Mouse (Mus musculus) midbrain, embryonic 14.5 days (tissue): ENCODE measurements around the gene Tctex1d1. TPM values are rescaled to one million over a fixed set of nuclear protein-coding genes. Genes with fewer than 3 reads are reported as not detected.

ENCODE experiments used
- ATAC-seq: fragments of 200-750 bp; cut with Nextera tagmentation; 2 replicates; pipeline ENCODE4 v1.8.0; 2017; ENCODE audit warnings: moderate number of reproducible peaks, moderate library complexity; ENCODE audit not compliant: low FRiP score, low TSS enrichment
- DNase-seq: peaks from one replicate; pipeline ENCODE4 v3.0.0-alpha.2; 2015
- H3K27ac ChIP-seq: fragments of 300-500 bp; sonication (generic); replicated peaks from 2 replicates; pipeline ENCODE4 v1.5.1; 2014; ENCODE audit warnings: mild to moderate bottlenecking, low read depth, low read length, moderate library complexity
- H3K27me3 ChIP-seq: fragments of 300-500 bp; sonication (generic); 2 replicates; pipeline ENCODE4 v1.6.1; 2014; ENCODE audit warnings: low read length, control low read depth, mixed read lengths; ENCODE audit not compliant: control insufficient read depth, insufficient read depth
- H3K36me3 ChIP-seq: fragments of 300-500 bp; sonication (generic); 2 replicates; pipeline ENCODE4 v1.6.1; 2014; ENCODE audit warnings: low read length, control low read depth; ENCODE audit not compliant: control insufficient read depth, insufficient read depth
- H3K4me1 ChIP-seq: fragments of 300-500 bp; sonication (generic); 2 replicates; pipeline ENCODE4 v1.6.1; 2014; ENCODE audit warnings: mild to moderate bottlenecking, antibody characterized with exemption, low read length, control low read depth; ENCODE audit not compliant: control insufficient read depth, insufficient read depth
- H3K4me2 ChIP-seq: fragments of 300-500 bp; sonication (generic); 2 replicates; pipeline ENCODE4 v1.6.1; 2014; ENCODE audit warnings: mild to moderate bottlenecking, low read length, moderate library complexity
- H3K4me3 ChIP-seq: fragments of 300-500 bp; sonication (generic); replicated peaks from 2 replicates; pipeline ENCODE4 v1.5.1; 2014; ENCODE audit warnings: low read depth, low read length
- H3K9ac ChIP-seq: fragments of 300-500 bp; sonication (generic); replicated peaks from 2 replicates; pipeline ENCODE4 v1.6.1; 2014; ENCODE audit warnings: mild to moderate bottlenecking, low read length, moderate library complexity
- H3K9me3 ChIP-seq: fragments of 300-500 bp; sonication (generic); 2 replicates; pipeline ENCODE4 v1.6.1; 2016; ENCODE audit warnings: low read length, control low read depth, mixed read lengths; ENCODE audit not compliant: control insufficient read depth
- WGBS: fragments of 180-500 bp; shearing (Covaris S2); extraction: QIAGEN DNeasy Blood & Tissue Kit; methylation state at CpG from one replicate; pipeline ENCODE4 v1.1.7; 2014; 5-methylcytosine and 5-hydroxymethylcytosine counted together
- polyA plus RNA-seq: library from polyadenylated mRNA; unstranded; fragments of >200 nt; fragmentation: Nextera tagmentation; extraction: Ambion mirVana; gene quantifications from 2 replicates; pipeline ENCODE4 v1.2.1, GENCODE M21; 2014

Tctex1d1 gene
- polyA plus RNA-seq, 1 experiment from 2014 or later, result 1.2 TPM

DNA sequence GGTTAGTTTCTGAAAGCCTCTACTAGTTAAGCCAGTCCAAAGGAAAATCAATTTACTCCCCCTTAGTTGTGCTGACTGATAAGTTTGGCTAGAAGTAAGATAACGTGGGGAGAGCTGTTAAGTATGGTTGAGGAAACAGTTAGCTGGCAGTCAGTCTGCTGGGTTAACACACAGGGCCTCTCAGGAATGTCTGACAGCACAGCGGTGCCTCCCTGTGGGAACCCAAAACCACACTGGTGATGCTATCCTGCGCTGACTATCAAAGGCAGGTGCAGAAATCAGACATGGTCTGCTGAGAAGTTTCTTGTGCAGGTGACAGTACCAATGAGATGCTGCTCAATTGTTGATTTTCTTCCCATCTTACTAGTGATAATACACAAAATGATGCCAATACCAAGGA lies 14.2 kb upstream of the Tctex1d1 start:
- Histone ChIP-seq H3K36me3 (peaks cover 50% of the 10 kb centered on the region), H3K9me3 (no peaks in the 10 kb centered on the region), H3K4me3 (no peak overlapping the region), H3K27me3 (no peaks in the 10 kb centered on the region), H3K9ac (no peak overlapping the region), H3K4me1 (no peaks in the 10 kb centered on the region), H3K4me2 (no peak overlapping the region), H3K27ac (no peak overlapping the region)
- no peak for DNase-seq
- WGBS, result 83% methylated on average over 3 of the region's 3 CpGs
- ATAC-seq, result no peak

DNA sequence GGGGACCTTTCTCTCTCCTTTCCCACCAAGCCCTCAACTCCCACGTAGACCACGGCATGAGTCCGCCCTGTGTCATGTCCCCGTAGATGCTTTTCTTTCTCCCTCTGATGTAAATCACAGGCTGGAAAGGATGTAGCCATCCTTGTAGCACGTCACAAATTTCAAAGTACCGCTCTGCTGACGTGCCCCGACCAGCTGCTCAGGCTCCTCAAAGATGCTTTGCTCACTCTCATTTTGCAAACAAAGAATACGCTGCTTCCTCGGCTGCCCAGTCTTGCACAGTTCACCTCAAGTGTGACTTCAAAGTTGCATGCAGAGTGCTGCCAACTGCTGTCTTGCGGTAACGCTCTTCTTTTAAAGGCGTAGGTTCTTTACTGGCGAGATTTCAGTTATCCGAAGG lies 10.6 kb upstream of the Tctex1d1 start:
- Histone ChIP-seq H3K27me3 (no peaks in the 10 kb centered on the region), H3K4me2 (no peak overlapping the region), H3K9ac (no peak overlapping the region), H3K4me1 (no peaks in the 10 kb centered on the region), H3K4me3 (no peak overlapping the region), H3K27ac (no peak overlapping the region), H3K9me3 (no peaks in the 10 kb centered on the region), H3K36me3 (peaks cover 32% of the 10 kb centered on the region)
- DNase-seq, result no peak
- WGBS, result 88% methylated on average over 15 of the region's 15 CpGs
- ATAC-seq, result no peak

DNA sequence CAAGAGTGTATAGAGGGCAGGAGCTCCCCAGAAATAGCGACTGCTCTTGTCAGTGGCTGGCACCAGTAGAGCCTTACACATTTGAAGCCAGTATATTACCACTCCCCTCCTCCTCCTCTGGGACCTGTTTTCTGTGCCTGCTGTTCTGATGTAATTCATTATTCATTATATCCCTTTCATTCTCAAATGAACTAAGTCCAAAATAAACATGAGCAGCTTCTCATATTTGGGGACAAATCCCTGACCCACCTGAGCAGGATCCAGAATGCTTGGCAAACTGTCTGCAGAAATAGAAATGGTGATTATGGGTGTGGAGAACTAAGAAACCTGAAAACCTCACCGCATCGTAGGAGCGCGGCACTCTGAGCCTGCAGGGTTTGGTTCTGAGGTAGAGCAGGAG lies 8.8 kb upstream of the Tctex1d1 start:
- ATAC-seq (no peak), DNase-seq (peak; percentile 6)
- Histone ChIP-seq H3K27ac (no peak overlapping the region), H3K9me3 (no peaks in the 10 kb centered on the region), H3K4me3 (no peak overlapping the region), H3K27me3 (no peaks in the 10 kb centered on the region), H3K4me1 (no peaks in the 10 kb centered on the region), H3K4me2 (no peak overlapping the region), H3K36me3 (peaks cover 25% of the 10 kb centered on the region), H3K9ac (no peak overlapping the region)
- WGBS, result 92% methylated on average over 5 of the region's 5 CpGs

DNA sequence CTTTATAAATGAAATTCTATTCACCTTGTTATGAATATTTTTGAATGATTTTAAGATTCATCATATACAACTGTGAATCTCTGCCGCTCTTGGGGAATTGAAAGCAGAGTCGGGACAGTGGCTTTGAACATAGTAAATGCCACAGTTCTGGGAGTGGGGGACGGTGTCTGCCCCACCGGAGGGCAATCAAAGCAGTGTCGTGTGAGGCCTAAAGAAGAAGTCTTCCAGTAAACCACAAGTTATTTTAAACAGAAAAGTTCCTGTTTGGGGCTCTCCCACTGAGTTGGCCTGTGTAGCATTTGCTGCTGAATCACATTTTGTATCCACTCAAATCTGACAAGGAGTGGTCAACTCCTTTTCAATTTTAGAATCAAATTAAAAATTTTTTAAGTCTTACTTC lies 7.2 kb upstream of the Tctex1d1 start:
- Histone ChIP-seq H3K27me3 (no peaks in the 10 kb centered on the region), H3K9me3 (no peaks in the 10 kb centered on the region), H3K4me2 (no peak overlapping the region), H3K9ac (no peak overlapping the region), H3K27ac (no peak overlapping the region), H3K4me3 (no peak overlapping the region), H3K36me3 (peaks cover 18% of the 10 kb centered on the region), H3K4me1 (no peaks in the 10 kb centered on the region)
- ATAC-seq (no peak), DNase-seq (no peak)
- 80% methylated on average over 5 of the region's 5 CpGs for WGBS

DNA sequence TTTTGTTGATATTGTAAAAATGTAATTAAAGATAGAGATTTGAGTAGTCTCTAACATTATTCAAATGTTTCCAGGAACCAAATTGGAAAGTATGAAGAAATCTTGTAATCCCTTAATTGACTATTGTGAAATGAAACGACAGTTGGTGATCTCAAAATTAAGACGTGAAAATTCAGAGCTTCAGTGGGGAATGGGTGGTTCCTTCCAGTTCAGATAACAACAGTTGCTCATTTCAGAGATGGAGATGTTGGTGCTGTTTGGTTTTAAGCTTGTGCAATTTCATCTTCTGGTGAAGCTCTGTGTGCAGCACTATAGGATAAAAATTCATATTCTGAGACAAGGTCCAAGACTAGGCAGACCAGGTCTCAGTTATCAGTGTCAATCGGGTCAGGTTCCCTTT lies 6.3 kb upstream of the Tctex1d1 start:
- Histone ChIP-seq H3K9me3 (no peaks in the 10 kb centered on the region), H3K27me3 (no peaks in the 10 kb centered on the region), H3K4me2 (no peak overlapping the region), H3K4me1 (no peaks in the 10 kb centered on the region), H3K36me3 (peaks cover 9% of the 10 kb centered on the region), H3K27ac (no peak overlapping the region), H3K9ac (no peak overlapping the region), H3K4me3 (no peak overlapping the region)
- DNase-seq (no peak), ATAC-seq (no peak)
- 63% methylated on average over 3 of the region's 3 CpGs for WGBS

DNA sequence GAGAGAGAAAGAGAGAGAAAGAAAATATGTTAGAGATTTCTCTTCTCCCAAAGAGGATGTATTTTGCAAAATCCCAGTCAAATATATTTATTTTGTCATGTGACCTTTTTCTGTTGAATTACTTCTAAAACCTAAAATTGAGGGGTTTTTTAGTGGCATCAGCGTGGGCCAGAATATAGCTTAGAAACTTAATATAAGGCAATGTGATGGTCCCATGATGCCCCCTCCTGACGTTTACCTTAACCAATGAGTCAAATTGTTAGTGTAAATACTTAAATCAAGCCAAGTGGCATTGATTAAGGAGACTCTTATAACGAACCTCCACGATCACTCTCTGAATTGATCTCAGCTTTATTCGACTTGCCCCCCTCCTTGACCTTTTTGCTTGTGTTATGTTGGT lies 4.2 kb upstream of the Tctex1d1 start:
- no peak overlapping the region for H3K4me2 ChIP-seq
- no peaks in the 10 kb centered on the region for H3K9me3 ChIP-seq
- peaks cover 9% of the 10 kb centered on the region for H3K4me1 ChIP-seq
- DNase-seq (no peak), ATAC-seq (no peak)
- WGBS, result 70% methylated on average over 5 of the region's 5 CpGs
- H3K4me3 ChIP-seq, result no peak overlapping the region
- no peak overlapping the region for H3K9ac ChIP-seq
- no peak overlapping the region for H3K27ac ChIP-seq
- peaks cover 4% of the 10 kb centered on the region; the same call in 1 of the 2 replicates for H3K27me3 ChIP-seq
- H3K36me3 ChIP-seq, result no peaks in the 10 kb centered on the region

DNA sequence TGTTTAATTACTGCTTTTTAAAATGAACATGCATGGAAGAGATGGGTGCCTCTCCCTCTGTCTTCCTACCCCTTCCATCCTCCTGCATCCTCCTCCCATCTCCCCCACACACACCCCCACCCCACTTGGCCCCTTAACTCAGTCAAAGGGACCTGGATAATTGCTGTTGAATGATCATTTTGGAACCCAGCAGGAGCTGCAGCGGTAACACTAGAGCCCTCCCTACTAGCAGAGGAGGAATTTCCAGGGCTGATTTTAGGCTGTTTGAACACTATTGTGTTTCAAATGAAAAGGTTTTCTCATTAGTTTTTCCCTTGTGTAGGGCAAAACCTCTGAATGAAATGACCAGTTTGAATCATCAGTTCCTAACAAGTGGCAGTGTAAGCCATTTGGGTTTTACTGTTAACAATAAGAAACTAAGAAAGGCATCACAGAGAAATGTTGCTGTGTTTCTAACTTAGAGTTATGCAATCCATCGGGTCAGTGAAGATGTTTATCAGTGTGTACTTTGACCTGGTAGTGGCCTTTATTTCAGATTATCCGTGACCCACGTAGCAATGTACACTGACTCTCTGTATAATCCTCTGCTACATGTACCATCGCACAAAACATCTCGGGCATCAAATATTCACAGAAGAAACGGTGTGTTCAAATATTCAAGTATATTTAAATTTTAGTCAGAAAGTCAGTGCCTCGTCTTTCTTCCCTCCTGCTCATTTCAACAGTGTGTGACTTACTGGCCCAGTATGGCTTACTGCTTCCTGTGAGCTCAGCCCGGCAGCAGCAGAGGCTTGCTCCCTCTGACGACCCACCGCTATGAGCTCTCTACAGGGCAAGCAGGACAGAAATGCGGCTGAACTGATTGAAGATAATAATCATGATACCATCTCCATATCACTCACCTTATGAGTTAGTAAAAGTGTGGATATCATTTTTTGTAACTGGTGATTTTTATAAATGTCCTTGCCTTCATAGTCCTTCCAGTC lies 1.8 kb upstream of the Tctex1d1 start:
- Histone ChIP-seq H3K4me2 (no peak overlapping the region), H3K36me3 (no peaks in the 10 kb centered on the region), H3K4me1 (peaks cover 9% of the 10 kb centered on the region), H3K27me3 (peaks cover 4% of the 10 kb centered on the region; the same call in 1 of the 2 replicates), H3K9ac (no peak overlapping the region), H3K4me3 (no peak overlapping the region), H3K27ac (no peak overlapping the region), H3K9me3 (no peaks in the 10 kb centered on the region)
- whole genome bisulfite sequencing, result 12% methylated on average over 12 of the region's 12 CpGs
- ATAC-seq (no peak), DNase-seq (peak; percentile 24)

DNA sequence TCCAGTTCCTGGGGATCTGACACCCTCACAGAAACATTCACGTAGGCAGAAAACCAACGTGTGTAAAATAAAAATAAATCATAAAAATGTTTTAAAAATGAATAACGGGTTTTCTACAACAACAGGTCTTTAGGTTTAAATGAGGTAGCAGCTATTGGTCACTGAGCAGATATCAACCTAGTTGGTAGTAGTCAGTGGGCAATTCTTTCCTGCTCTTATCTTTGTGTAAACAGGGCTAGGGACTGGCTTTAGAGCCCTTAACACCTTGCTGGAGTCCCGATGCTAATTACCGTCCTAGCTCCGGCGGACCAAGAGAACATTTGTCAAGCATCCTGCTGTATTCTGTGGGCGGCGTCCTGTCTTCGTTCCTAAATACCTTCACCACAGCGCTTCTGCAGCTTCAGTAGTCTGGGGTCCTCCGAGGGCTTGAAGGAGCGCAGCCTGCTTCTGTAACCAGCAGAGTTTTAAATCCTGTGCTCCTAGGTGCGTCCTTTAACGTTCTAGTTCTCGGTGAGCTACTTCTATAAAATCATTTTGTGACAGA lies 556 bp upstream of the Tctex1d1 start:
- H3K9ac ChIP-seq, result peak overlapping the region; percentile 37; the same call in 1 of the 2 replicates
- peaks cover 9% of the 10 kb centered on the region for H3K4me1 ChIP-seq
- ATAC-seq (no peak), DNase-seq (peak; percentile 54)
- H3K4me3 ChIP-seq, result peak overlapping the region; percentile 27; the same call in 1 of the 2 replicates
- H3K9me3 ChIP-seq, result no peaks in the 10 kb centered on the region
- 14% methylated on average over 16 of the region's 16 CpGs for WGBS
- no peaks in the 10 kb centered on the region for H3K36me3 ChIP-seq
- no peak overlapping the region for H3K27ac ChIP-seq
- H3K27me3 ChIP-seq, result peaks cover 4% of the 10 kb centered on the region; the same call in 1 of the 2 replicates
- peak overlapping the region; percentile 57 for H3K4me2 ChIP-seq
